Mouse (Mus musculus): Measurements from ENCODE around the gene Iqcf1.
A peak's percentile ranks its signal among the peaks of the same experiment; 100 is the strongest.

The Iqcf1 gene

GRCm38 (mm10) chr9:106499667-106500066 lies at the start of gene Iqcf1:
TSS of gene Iqcf1 (plus strand) at chr9:106499967.
- DNase-seq = no peak

GRCm38 (mm10) chr9:106450661-106451060 lies 49.1 kb upstream of the Iqcf1 start:
- peak; percentile 80 for DNase-seq

DNA sequence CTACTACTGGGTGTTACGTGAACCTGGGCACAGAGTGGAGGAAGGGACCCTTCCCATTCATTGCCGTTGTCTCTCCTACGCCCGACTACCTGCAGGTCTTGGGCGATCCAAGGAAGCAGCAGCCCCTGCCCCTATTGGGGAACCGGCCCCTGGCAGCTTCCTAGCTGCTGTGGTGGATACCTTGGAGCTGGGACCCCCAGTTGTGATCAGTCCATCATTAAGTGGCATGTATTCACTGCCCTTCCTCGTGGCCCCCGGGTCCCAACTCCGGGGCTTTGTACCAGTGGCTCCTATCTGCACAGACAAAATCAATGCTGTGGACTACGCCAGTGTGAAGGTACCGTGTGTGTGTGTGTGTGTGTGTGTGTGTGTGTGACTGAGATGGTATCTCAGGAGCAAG lies 48.5 kb upstream of the Iqcf1 start:
- DNase-seq = peak; percentile 66

GRCm38 (mm10) chr9:106451899-106452298 lies 47.9 kb upstream of the Iqcf1 start:
- DNase-seq = no peak

- DNase-seq = no peak
These were observed 47.4 kb upstream of the Iqcf1 start for GRCm38 (mm10) chr9:106452351-106452750.

DNA sequence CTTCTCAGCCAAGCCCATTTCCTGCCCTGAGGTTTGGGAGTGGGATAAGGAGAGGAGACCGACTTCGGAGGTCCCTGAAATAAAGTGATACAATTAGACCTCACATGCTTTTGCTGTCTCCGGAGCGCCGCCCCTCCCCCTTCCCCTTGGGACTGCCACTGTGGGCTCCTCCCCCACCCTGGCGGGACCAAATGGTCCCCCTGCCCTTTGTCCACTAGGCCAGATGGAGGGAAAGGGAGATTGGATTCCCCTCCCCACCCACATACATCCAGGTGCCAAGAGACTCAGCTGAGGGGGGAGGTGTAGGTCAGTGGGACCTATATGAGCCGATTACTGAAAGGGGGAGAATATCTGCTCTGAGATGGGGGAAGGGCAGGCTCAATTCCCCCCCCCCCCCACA lies 46.9 kb upstream of the Iqcf1 start:
- peak; percentile 91 for DNase-seq

DNA sequence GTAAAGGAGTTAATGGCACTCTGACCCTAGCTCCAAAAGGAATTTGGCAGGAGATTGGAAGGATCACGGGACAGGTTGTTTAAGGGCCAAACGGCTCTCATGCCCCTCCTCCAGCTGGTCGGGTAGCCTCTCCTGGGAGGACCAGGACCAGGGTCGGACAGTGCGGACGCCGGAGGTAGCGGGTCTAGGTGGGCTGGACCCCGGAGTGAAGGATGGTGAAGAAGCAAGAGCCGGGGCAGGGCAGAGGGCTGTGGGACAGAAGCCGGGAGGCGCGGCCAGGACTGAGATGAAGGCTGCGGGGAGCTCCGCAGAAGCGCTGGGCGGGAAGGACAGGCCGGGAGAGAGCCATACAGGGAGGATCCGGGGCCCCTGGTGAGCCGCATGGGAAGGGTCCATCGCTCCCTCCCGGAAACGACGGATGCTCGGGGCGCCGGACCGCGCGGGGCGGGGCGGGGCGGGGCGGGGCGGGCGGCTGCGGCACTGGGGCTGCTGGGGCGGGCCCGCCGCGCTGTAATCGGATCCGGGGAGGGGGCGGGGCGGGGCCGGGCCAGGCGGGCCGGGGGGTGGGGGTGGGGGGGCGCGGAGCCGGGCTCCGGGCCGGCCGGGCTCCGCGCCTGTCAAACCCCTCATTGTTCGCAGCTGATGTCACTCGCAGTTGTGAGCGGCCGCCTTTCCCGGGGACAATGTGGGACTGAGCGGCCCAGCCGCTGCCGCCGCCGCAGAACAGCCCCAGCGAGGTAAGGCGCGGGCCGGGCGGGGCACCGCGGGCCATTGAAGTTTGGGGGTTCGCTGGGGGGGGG lies 46.3 kb upstream of the Iqcf1 start, which contains the start of gene Pcbp4:
Gene Pcbp4 (plus strand): TSS at position 21 of the 800 bp plus-strand sequence.
- peak; percentile 84 for DNase-seq

DNA sequence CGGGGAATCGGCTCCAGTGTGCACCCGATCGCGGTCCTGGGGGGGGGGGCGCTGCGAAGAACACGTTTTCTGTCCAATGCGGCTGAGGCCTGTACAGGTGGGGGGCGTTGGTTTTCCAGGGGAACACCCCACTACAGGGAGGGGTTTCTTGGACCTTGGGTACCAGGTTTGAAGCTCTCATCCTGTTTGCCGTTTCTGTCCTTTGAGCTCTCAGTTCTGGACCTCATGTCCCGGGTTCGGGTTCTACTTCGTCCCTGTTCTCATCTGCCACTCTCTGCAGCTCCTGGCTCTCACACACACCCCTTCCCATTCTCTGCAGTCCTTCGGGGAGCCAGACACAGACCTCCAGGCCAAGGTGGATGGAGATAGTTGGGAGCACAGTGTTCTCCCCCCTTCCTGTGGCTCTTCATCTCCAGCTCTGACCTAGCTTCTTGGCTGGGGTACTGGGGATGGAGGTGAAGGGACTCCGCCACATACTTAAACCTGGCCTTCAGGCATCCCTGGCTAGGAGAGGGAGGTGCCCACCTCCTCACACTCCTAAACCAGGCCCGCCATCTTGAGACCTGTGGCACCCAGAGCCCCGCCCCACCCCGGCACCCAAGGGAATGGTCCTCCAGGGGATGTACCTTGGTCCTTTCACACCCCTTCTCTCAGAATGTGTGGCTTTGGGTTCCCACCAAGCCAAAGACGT lies 45.6 kb upstream of the Iqcf1 start:
- DNase-seq = peak; percentile 74

DNA sequence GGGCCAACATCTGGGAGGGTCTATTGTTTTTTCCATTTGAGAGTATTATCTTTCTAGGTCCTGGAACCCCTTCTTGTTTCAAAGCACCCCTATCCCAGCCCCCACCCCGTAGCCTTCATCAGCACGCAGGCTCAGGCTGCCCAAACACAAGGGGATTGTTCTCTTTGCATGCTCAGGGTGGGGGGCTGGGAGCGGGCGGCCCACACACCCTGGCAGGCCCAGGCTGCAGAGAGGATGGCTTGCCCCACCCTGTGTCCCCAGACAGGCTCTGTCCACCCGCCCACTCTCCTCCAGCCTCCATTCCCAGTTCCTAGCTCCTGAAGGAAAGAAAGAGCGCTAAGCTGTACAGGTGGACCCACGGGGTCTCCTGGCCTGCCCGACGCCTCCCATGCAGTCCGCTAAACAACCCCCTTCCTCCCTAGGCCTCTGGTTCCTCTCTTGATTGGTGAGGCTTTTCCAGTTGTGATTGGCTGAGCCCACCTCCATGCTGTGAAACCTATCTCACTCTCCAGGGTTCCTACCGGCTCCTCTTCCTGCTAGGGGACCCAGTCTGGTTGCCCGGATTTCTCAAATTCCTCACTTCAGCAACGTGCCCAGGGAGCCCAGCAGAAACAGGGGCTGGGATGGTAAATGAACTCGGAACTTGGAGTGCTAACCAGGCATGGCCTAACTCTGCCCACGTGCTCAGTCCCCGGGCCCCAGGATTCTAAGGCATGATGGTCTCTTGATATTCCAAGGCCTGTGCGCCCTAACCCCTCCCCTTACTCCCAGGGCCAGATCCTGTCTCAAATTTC lies 44.7 kb upstream of the Iqcf1 start:
- DNase-seq = no peak

- peak; percentile 65 for DNase-seq
These were observed 43.2 kb upstream of the Iqcf1 start for GRCm38 (mm10) chr9:106456325-106457162.

DNA sequence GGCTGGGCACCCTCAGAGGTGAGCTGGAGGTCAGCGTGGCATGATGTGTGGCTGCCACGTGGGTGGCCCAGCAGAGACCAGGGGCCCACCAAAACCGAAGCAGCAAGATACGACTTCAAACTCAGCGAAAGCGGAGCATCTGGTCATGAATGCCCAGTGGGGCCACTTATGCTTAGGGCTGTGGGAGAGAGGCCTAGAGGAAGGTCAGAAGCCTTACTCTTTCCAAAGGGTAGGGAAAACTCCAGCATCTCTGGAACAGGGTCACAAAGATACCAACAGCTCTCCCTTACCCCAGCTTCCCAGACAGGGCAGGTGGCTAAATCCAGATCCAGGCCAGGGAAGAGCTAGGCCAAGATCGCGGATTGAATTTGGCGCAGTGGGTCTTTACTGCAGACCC lies 42.6 kb upstream of the Iqcf1 start:
- no peak for DNase-seq

GRCm38 (mm10) chr9:106457920-106458319 lies 41.8 kb upstream of the Iqcf1 start:
- DNase-seq = no peak

DNA sequence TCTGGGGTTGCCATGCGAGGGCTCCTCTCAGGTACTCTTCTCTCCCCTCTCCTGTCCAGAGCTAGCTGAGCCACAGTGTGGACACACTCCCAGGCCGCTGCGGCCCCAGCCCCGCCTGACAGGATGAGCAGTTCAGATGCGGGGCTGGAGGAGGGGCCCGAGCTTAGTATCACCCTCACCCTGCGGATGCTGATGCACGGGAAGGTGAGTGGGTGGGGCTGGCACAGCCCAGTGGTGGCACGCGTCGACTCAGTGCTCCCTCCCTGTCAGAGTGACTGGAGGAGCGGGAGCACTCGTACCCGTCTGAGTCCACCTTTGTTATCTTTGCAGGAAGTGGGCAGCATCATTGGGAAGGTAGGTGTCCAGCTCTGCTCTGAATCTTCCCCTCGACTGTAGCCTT lies 39.8 kb upstream of the Iqcf1 start:
- DNase-seq = peak; percentile 76

- DNase-seq = peak; percentile 87
These were observed 39.3 kb upstream of the Iqcf1 start for GRCm38 (mm10) chr9:106460401-106461025.

GRCm38 (mm10) chr9:106461026-106461415 lies 38.7 kb upstream of the Iqcf1 start:
- peak; percentile 74 for DNase-seq

DNA sequence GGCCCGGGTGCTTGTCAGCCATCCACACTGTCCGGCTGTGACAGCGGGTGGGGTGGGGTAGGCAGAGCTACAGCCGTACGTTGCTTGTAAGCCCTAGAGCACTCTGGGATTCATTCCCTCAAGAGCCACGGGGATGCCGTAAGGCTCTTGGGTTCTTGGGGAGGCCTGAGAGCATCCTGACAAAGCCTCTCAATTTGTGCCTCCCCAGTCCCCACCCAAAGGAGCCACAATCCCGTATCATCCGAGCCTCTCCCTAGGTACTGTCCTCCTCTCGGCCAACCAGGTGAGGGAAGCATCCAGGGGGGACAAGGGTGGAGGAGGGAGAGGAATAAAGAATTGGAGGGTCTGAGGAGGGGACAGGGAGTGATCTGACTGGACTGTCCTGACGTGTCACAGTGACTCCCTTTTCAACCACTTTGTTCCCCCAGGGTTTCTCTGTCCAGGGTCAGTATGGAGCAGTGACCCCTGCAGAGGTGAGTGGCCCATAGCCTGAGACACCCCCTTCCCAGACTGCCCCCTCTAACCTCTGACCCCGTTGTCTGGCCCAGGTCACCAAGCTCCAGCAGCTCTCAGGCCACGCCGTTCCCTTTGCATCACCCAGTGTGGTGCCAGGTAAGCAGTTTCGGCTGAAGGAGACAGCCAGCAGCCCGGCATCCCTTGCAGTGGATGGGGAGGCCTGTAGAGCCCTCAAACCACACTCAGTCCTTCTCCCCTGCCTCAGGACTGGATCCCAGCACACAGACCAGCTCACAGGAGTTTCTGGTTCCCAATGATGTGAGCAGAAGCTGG lies 37.9 kb upstream of the Iqcf1 start:
- peak; percentile 72 for DNase-seq

GRCm38 (mm10) chr9:106462430-106462800 lies 37.4 kb upstream of the Iqcf1 start:
- DNase-seq = no peak

DNA sequence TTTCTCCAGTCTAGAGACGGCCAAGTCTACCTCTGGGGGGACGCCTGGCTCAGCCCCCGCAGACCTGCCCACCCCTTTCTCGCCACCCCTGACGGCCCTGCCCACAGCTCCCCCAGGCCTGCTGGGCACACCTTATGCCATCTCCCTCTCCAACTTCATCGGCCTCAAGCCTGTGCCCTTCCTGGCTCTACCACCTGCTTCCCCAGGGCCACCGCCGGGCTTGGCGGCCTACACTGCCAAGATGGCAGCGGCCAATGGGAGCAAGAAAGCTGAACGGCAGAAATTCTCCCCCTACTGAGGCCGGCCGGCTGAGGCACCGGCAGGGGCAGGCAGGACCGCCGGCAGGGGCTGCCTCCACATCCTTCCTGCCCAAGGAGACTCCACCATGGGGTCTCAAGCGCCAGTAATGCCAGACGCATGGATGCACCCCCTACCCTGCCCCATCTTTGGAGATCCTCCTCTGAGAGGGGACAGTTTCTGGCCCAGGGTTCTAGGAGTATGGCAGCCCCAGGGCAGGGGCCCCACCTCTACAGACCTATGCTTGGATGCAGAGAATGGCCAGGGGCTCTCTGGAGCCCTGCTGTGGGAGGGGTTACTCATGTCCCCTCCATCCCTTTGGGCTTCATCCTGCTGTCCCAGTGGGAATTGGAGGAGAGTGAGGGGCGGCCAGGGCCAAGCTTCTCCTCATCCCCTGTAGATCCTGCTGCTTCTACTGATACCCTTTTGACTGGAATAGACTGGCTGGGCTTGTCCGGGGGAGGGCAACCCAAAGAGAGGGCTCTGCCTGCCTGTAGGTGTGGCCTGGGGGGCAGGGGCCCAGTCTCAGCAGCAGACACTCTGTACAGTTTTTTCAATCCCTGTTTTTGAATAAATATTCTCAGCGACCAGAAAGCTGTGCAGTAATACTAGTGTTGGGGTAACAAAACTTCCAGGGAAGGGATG lies 36.4 kb upstream of the Iqcf1 start:
- DNase-seq = peak; percentile 92

- peak; percentile 91 for DNase-seq
These were observed 34.8 kb upstream of the Iqcf1 start for GRCm38 (mm10) chr9:106464751-106465541.

All from cerebellum, adult 9-10 months (tissue).